Mouse (Mus musculus) testis, adult 2 months (tissue): Measurements from ENCODE around the gene Brinp3. TPM values are rescaled to one million over a fixed set of nuclear protein-coding genes. Genes with fewer than 3 reads are reported as not detected.

Source experiments
- H3K27ac ChIP-seq: fragments of 200-500 bp; 2 replicates; pipeline ENCODE4 v1.5.1; 2012; ENCODE audit warnings: low read depth, low read length; ENCODE audit not compliant: control insufficient read depth, insufficient read depth
- H3K27me3 ChIP-seq: fragments of 200-500 bp; 2 replicates; pipeline ENCODE4 v1.6.1; 2012; ENCODE audit warnings: mild to moderate bottlenecking, low read length, moderate library complexity; ENCODE audit not compliant: control insufficient read depth, insufficient read depth
- H3K36me3 ChIP-seq: fragments of 200-500 bp; 2 replicates; pipeline ENCODE4 v1.6.1; 2012; ENCODE audit warnings: mild to moderate bottlenecking, low read length; ENCODE audit not compliant: control insufficient read depth, insufficient read depth
- H3K4me1 ChIP-seq: fragments of 200-500 bp; 2 replicates; pipeline ENCODE4 v1.6.1; 2012; ENCODE audit warnings: low read length; ENCODE audit not compliant: control insufficient read depth, insufficient read depth
- H3K4me3 ChIP-seq: fragments of 200-500 bp; 2 replicates; pipeline ENCODE4 v1.5.1; 2012; ENCODE audit warnings: low read depth, mild to moderate bottlenecking, low read length, moderate library complexity, mixed read lengths; ENCODE audit not compliant: control insufficient read depth
- CTCF ChIP-seq: fragments of 200-500 bp; IDR thresholded peaks from 2 replicates; pipeline ENCODE4 v1.5.1; 2012; ENCODE audit warnings: low read depth, mild to moderate bottlenecking, inconsistent platforms, low read length, moderate library complexity; ENCODE audit not compliant: control insufficient read depth, insufficient read depth, insufficient replicate concordance
- POLR2A ChIP-seq: fragments of 200-500 bp; IDR thresholded peaks from 2 replicates; pipeline ENCODE4 v1.6.1; 2012; ENCODE audit warnings: low read depth, mild to moderate bottlenecking, inconsistent platforms, low read length, moderate library complexity; ENCODE audit not compliant: control insufficient read depth
- polyA plus RNA-seq: library from polyadenylated mRNA; depleted of rRNA; stranded (reverse); fragments of >200 nt; gene quantifications from 2 replicates; pipeline ENCODE4 v1.2.3, GENCODE M21; 2012; rRNA removed

Brinp3 gene
- polyA plus RNA-seq: 2.1 and 2.7 TPM in 2 replicates

DNA sequence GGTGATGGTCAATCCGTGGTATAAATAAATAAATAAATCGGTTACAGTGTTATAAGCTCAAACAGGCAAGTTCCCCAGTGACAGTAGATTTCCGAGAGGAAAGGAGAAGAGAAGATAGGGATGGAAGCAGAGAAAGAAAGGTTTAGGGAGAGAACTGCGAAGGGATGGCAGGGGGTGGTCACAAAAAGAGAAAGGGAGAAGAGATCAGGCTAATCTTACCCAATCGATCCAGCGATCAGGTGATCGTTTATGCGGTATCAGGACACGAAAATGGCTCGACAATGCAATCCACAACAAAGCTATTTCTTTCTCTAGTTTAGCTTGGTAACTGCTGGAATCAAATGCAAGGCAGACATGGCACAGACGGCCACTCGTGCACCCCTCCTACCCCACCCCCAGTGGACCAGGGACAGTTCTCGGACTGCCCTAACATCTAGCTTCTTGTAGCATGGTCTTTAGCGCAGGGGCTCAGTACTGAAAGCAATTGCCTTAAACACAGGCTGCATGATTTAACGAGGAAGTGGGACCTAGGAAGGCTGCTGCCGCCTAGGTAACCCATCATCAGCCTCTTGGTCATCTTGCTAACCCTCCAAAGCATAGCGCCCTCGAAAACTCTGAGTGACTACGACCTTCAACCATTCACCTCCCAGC, at the start of gene Brinp3:
Brinp3 (plus strand) TSS at position 80 of the 651 bp plus-strand sequence.
- Histone ChIP-seq H3K27me3 (no peaks in the 10 kb centered on the region), H3K4me1 (peaks cover 4% of the 10 kb centered on the region), H3K36me3 (no peaks in the 10 kb centered on the region), H3K27ac (no peak within 1 kb of the TSS), H3K4me3 (no peak within 1 kb of the TSS)
- TF ChIP-seq CTCF (no peak), POLR2A (no peak)

DNA sequence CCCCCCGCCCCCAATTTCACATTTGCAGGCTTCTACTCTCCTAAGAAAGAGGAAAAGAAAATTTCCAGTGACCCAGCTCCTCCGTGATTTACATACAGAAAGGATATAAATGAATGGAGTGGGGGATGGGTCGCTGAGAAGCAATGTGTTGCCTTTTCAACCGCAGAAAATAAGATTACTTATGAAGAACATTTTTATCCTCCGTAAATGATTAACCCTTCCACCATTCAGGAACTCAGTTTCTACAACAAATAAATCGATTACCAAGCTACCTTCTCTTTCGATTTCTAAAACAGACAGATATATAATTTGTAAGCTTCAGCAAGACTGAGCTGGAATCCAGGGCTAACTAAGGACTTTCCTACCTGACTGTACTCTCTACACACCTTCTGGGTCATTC, 339 bp upstream of the Brinp3 start:
- TF ChIP-seq CTCF: no peak
- TF ChIP-seq POLR2A: no peak
- H3K4me1 ChIP-seq: peaks cover 4% of the 10 kb centered on the region
- no peaks in the 10 kb centered on the region for H3K27me3 ChIP-seq
- H3K36me3 ChIP-seq: no peaks in the 10 kb centered on the region
- H3K4me3 ChIP-seq: no peak overlapping the region
- H3K27ac ChIP-seq: no peak overlapping the region

- Histone ChIP-seq H3K4me3 (no peak overlapping the region), H3K36me3 (no peaks in the 10 kb centered on the region)
These were observed 826 bp downstream of the Brinp3 start for GRCm38 (mm10) chr1:146495386-146495785.

DNA sequence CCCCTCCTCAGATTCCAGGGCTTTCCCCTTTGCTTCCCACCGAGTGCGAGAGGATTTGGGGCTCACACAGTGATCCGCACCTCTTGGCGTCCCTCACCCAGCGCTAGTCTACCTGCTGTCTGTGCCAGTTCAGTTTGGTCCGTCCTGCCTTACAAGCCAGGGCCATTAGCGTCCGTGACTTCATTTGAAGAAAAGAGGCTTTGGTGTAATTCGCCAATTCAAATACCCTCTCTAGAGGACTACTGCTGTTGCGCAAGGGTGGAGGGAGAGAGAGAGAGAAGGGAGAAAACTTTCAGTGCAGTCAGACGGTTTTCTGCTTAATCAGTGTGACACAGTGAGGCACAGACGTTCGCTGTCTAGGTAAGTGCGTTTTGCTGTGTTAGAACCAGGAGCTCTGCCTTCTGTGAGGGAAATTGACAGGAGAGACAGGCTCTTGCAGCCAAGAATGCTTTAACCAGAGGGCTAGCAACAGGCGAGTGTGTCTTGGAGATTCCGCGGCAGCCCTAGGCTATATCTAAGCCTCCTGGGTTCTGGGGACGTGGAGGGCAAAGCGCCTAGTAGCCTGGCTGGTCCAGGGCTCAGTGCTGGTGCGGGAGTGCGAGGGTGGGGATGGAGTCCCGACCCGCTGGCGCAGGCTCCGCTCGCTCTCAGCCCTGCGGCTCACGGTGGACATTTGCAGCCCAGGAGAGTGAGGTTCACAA, 3.0 kb downstream of the Brinp3 start:
- Histone ChIP-seq H3K27ac (no peak overlapping the region), H3K36me3 (no peaks in the 10 kb centered on the region), H3K4me1 (peaks cover 4% of the 10 kb centered on the region), H3K4me3 (no peak overlapping the region), H3K27me3 (no peaks in the 10 kb centered on the region)
- no peak for TF ChIP-seq CTCF
- no peak for TF ChIP-seq POLR2A

More at GRCm38 (mm10) chr1:146495386-146495785, 826 bp downstream of the Brinp3 start:
- TF ChIP-seq CTCF: no peak
- no peak for TF ChIP-seq POLR2A
- Histone ChIP-seq H3K27me3 (no peaks in the 10 kb centered on the region), H3K27ac (no peak overlapping the region), H3K4me1 (peaks cover 4% of the 10 kb centered on the region)

GRCm38 (mm10) chr1:146498085-146498779, 3.7 kb downstream of the Brinp3 start:
- Histone ChIP-seq H3K4me1 (peaks cover 4% of the 10 kb centered on the region), H3K4me3 (no peak overlapping the region), H3K36me3 (no peaks in the 10 kb centered on the region), H3K27me3 (no peaks in the 10 kb centered on the region), H3K27ac (no peak overlapping the region)
- TF ChIP-seq CTCF (no peak), POLR2A (no peak)

GRCm38 (mm10) chr1:146498780-146499114, 4.2 kb downstream of the Brinp3 start:
- Histone ChIP-seq H3K4me3 (no peak overlapping the region), H3K36me3 (no peaks in the 10 kb centered on the region), H3K4me1 (peaks cover 4% of the 10 kb centered on the region), H3K27ac (no peak overlapping the region), H3K27me3 (no peaks in the 10 kb centered on the region)
- no peak for TF ChIP-seq CTCF
- TF ChIP-seq POLR2A: no peak

GRCm38 (mm10) chr1:146515377-146515776, 20.8 kb downstream of the Brinp3 start:
- Histone ChIP-seq H3K4me1 (no peaks in the 10 kb centered on the region; the same call in 1 of the 2 replicates), H3K36me3 (no peaks in the 10 kb centered on the region), H3K27me3 (no peaks in the 10 kb centered on the region), H3K4me3 (no peak overlapping the region), H3K27ac (no peak overlapping the region)
- TF ChIP-seq CTCF (no peak), POLR2A (no peak)
